Mouse (Mus musculus) cortical plate, adult 2 months (tissue): Measurements from ENCODE around the gene Fpr2.

ENCODE experiments used
- CTCF ChIP-seq: fragments of 200-500 bp; IDR thresholded peaks from 2 replicates; pipeline ENCODE4 v1.5.1; 2011; ENCODE audit warnings: mild to moderate bottlenecking, control low read depth, low read length; ENCODE audit not compliant: insufficient read depth; ENCODE audit errors: extremely low read depth
- POLR2A ChIP-seq: fragments of 200-500 bp; IDR thresholded peaks from 2 replicates; pipeline ENCODE4 v1.6.1; 2011; ENCODE audit warnings: mild to moderate bottlenecking, low read length, control low read depth; ENCODE audit not compliant: insufficient read depth; ENCODE audit errors: extremely low read depth

DNA sequence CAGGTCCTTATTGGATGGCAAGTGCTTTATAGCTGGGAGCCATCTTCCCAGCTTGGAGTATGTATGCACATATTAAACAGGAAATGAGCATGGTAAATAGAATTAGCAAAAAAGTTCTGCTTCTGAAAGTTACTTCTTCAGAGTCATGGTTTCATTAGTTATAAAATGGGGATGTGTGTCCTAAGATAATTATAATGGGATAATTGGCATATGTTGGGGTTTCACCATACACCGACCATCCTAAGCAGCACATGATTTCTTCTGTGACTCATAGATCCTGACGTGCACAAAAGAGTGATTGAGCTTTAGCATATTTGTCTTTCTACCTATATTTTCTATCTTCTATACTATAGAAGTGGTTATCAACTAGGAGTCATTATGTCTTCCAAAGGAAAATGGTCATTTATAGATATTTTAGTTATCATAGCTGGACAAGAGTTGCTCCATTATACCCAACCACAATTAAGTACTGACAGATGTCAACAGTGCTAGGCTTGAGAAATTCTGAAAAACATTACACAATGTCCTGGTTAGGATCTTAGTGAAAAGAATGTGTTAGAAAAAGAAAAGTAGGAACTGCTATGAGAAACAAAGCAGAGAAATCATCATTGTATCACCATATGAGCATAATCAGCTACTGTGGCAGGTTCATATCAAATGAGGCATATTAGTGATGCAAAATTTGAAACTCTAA is 2.3 kb downstream of the Fpr2 start:
- no peak for TF ChIP-seq CTCF
- no peak for TF ChIP-seq POLR2A
